Comparison of ENCODE assay signal across 23 mouse cellular contexts in the genomic region with DNA sequence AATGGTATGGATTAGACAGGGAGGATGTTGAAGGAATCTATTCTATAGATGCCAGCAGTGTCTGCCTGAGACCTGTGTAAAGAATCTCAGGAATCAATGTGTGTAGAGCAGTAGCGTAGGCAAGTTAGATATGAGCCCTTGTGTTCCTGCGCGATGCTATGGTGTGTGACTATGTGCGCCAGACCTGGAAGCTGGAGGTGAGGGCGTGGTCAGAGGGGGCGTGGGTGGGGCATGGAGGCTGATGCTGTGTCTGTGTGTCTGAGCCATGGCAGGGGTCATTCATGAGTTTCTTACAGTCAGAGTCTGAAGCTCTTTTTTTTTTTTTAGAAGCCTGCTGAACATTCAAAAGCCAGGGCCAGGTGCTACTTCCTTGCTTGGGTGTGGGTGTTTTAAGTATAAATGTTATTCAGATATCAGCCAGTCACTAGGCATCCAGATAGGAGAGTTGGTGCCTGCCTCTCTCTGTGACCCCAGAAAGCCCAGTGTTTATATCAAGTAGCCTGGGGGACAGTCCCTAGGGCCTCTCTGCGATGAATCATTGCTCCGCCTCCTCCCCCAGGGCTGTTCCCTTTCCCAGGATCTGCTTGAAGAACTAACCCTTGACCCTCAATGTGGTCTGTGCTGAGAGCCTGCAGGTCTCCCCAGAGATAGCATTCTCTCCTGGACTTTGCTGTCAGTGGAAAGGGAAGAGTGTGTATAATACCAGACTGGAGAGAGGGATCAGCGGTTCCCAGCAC. TPM values are rescaled to one million over a fixed set of nuclear protein-coding genes. Genes with fewer than 3 reads are reported as not detected.
DNase-seq lines count a peak whose midpoint lies in the region; ATAC-seq lines count a peak whose summit lies in the region.
"Had no signal": no experiment of that assay in that cellular context is flagged by ENCODE, and none has a peak within 500 bp of the region (broad histone marks: within the 10 kb centered on the region; RNA-seq: fewer than 3 reads in every experiment).

No protein-coding gene starts in this region.

- no peak overlapping the region for H3K4me3 ChIP-seq in intestine, embryonic 14.5 days (ENCODE audit: low read depth, low read length)
- H3K4me3 ChIP-seq in stomach, embryonic 16.5 days (replicated peaks; ENCODE audit: low read length), result no peak overlapping the region
- H3K4me3 ChIP-seq in midbrain, embryonic 16.5 days (ENCODE audit: low read depth, low read length), result no peak overlapping the region
- H3K4me3 ChIP-seq in heart, embryonic 12.5 days, result no peak overlapping the region
- H3K4me3 ChIP-seq: forebrain, embryonic 10.5 days; heart, embryonic 15.5 days; hindbrain, embryonic 12.5 days; left cerebral cortex, adult 2 months; limb, embryonic 10.5 days; neural tube, embryonic 12.5 days had no signal

- DNase-seq in 3T3-L1 (ENCODE audit: low read depth, low spot score), result peak; percentile 62
- no peak for DNase-seq in intestine, embryonic 14.5 days (ENCODE audit: low spot score)
- DNase-seq in heart, postnatal 25 days (ENCODE audit: low spot score), result no peak
- DNase-seq: adrenal gland, postnatal 10 days; cerebellum, adult 18-20 months; cerebellum, postnatal 14 days; gastrocnemius, postnatal 36 days; kidney, adult 8-10 months; kidney, postnatal 4 days; liver; midbrain, embryonic 14.5 days had no signal

- no peak overlapping the region for H3K27ac ChIP-seq in intestine, embryonic 14.5 days (ENCODE audit: low read depth)
- no peak overlapping the region for H3K27ac ChIP-seq in stomach, embryonic 16.5 days (ENCODE audit: low read length)
- H3K27ac ChIP-seq in midbrain, embryonic 16.5 days (ENCODE audit: low read length), result no peak overlapping the region
- no peak overlapping the region for H3K27ac ChIP-seq in heart, embryonic 12.5 days (ENCODE audit: poor library complexity, severe bottlenecking)
- H3K27ac ChIP-seq: forebrain, embryonic 10.5 days; heart, embryonic 15.5 days; hindbrain, embryonic 12.5 days; left cerebral cortex, adult 2 months; limb, embryonic 10.5 days; neural tube, embryonic 12.5 days had no signal

- H3K4me2 ChIP-seq in intestine, embryonic 14.5 days (ENCODE audit: low read length), result no peak overlapping the region
- H3K4me2 ChIP-seq in stomach, embryonic 16.5 days (ENCODE audit: low read depth, low read length), result no peak overlapping the region
- no peak overlapping the region for H3K4me2 ChIP-seq in midbrain, embryonic 16.5 days (ENCODE audit: low read length)
- no peak overlapping the region for H3K4me2 ChIP-seq in heart, embryonic 12.5 days
- H3K4me2 ChIP-seq: heart, embryonic 15.5 days; hindbrain, embryonic 12.5 days; neural tube, embryonic 12.5 days had no signal

- peaks cover 10% of the 10 kb centered on the region; the same call in 1 of the 2 replicates for H3K27me3 ChIP-seq in intestine, embryonic 14.5 days (replicated peaks; ENCODE audit: control insufficient read depth, insufficient read depth, low read length)
- H3K27me3 ChIP-seq in stomach, embryonic 16.5 days (ENCODE audit: control insufficient read depth, insufficient read depth, low read length), result no peaks in the 10 kb centered on the region
- H3K27me3 ChIP-seq in midbrain, embryonic 16.5 days (ENCODE audit: control insufficient read depth, insufficient read depth, low read depth, low read length), result peaks cover 8% of the 10 kb centered on the region; the same call in 1 of the 2 replicates
- H3K27me3 ChIP-seq in heart, embryonic 12.5 days (replicated peaks), result peaks cover 25% of the 10 kb centered on the region

- H3K36me3 ChIP-seq in intestine, embryonic 14.5 days (ENCODE audit: control insufficient read depth, insufficient read depth, low read length), result no peaks in the 10 kb centered on the region
- H3K36me3 ChIP-seq in stomach, embryonic 16.5 days (ENCODE audit: control insufficient read depth, insufficient read depth, low read length), result no peaks in the 10 kb centered on the region
- H3K36me3 ChIP-seq in midbrain, embryonic 16.5 days (ENCODE audit: control insufficient read depth, insufficient read depth, low read length), result no peaks in the 10 kb centered on the region
- H3K36me3 ChIP-seq in heart, embryonic 12.5 days, result no peaks in the 10 kb centered on the region
- H3K36me3 ChIP-seq: forebrain, embryonic 10.5 days; heart, embryonic 15.5 days; hindbrain, embryonic 12.5 days; limb, embryonic 10.5 days; neural tube, embryonic 12.5 days had no signal

- H3K4me1 ChIP-seq in intestine, embryonic 14.5 days (replicated peaks; ENCODE audit: control insufficient read depth, insufficient read depth, low read length), result peaks cover 4% of the 10 kb centered on the region; the same call in 1 of the 2 replicates
- peaks cover under 1% of the 10 kb centered on the region; the same call in 1 of the 2 replicates for H3K4me1 ChIP-seq in stomach, embryonic 16.5 days (ENCODE audit: control insufficient read depth, insufficient read depth, low read length)
- H3K4me1 ChIP-seq in midbrain, embryonic 16.5 days (ENCODE audit: control insufficient read depth, insufficient read depth, low read length), result no peaks in the 10 kb centered on the region
- no peaks in the 10 kb centered on the region for H3K4me1 ChIP-seq in heart, embryonic 12.5 days (replicated peaks)
- H3K4me1 ChIP-seq: neural tube, embryonic 12.5 days had no signal

- H3K9ac ChIP-seq in intestine, embryonic 14.5 days (ENCODE audit: low read length), result no peak overlapping the region
- no peak overlapping the region for H3K9ac ChIP-seq in stomach, embryonic 16.5 days (ENCODE audit: low read length)
- no peak overlapping the region for H3K9ac ChIP-seq in midbrain, embryonic 16.5 days (ENCODE audit: low read depth, low read length)
- H3K9ac ChIP-seq in heart, embryonic 12.5 days, result no peak overlapping the region
- H3K9ac ChIP-seq: heart, embryonic 15.5 days; hindbrain, embryonic 12.5 days; neural tube, embryonic 12.5 days had no signal

- no peaks in the 10 kb centered on the region; the same call in 1 of the 2 replicates for H3K9me3 ChIP-seq in intestine, embryonic 14.5 days (ENCODE audit: control insufficient read depth, low read length)
- H3K9me3 ChIP-seq in stomach, embryonic 16.5 days (replicated peaks; ENCODE audit: control insufficient read depth, low read length), result no peaks in the 10 kb centered on the region
- no peaks in the 10 kb centered on the region for H3K9me3 ChIP-seq in midbrain, embryonic 16.5 days (replicated peaks; ENCODE audit: control insufficient read depth, low read length, poor library complexity, severe bottlenecking)
- 0 out of 2 replicates have a peak, but pooled peaks cover 7% of the 10 kb centered on the region for H3K9me3 ChIP-seq in heart, embryonic 12.5 days (replicated peaks)
- H3K9me3 ChIP-seq: forebrain, embryonic 10.5 days; heart, embryonic 15.5 days; hindbrain, embryonic 12.5 days; limb, embryonic 10.5 days; neural tube, embryonic 12.5 days had no signal

- intact Hi-C loops in heart, postnatal 25 days (cut with DNase I), result no loop called here

- peak; percentile 47 for ATAC-seq in CD4-positive, CD25-positive, alpha-beta regulatory T cell, adult 4 months
- 0 out of 2 replicates have a peak, but pooled peaks have one; percentile 52 for ATAC-seq in intestine, embryonic 14.5 days (replicated peaks; ENCODE audit: low FRiP score, low TSS enrichment, low read depth)
- ATAC-seq in stomach, embryonic 16.5 days (ENCODE audit: insufficient read depth, low FRiP score), result peak; percentile 54; the same call in 1 of the 2 replicates
- no peak for ATAC-seq in midbrain, embryonic 16.5 days
- no peak for ATAC-seq in heart, embryonic 12.5 days (ENCODE audit: insufficient number of reproducible peaks, low FRiP score)
- ATAC-seq: activated CD4-positive, CD25-positive, alpha-beta regulatory T cell, adult 4 months; forebrain, embryonic 16.5 days had no signal

- 71% methylated on average over 9 of the region's 9 CpGs for WGBS in intestine, embryonic 14.5 days
- 74% methylated on average over 9 of the region's 9 CpGs for WGBS in stomach, embryonic 16.5 days
- WGBS in midbrain, embryonic 16.5 days, result 87% methylated on average over 9 of the region's 9 CpGs
- WGBS in heart, embryonic 12.5 days, result 81% methylated on average over 9 of the region's 9 CpGs

RNA-seq across cellular contexts. Expression of a gene that starts 10.8 kb away (rescaled TPM):
- polyA plus RNA-seq in CD4-positive, CD25-positive, alpha-beta regulatory T cell, adult 4 months (2017; shearing (Covaris generic)), result 100 to 1,000 TPM; 178 to 289 TPM
- 0.46 and 0.72 TPM in 2 replicates for polyA plus RNA-seq in intestine, embryonic 14.5 days (2014; fragmentation: Nextera tagmentation; extraction: Ambion mirVana)
- polyA plus RNA-seq in stomach, embryonic 16.5 days (2015; fragmentation: Nextera tagmentation; extraction: Ambion mirVana), result 0.49 and 0.56 TPM in 2 replicates
- total RNA-seq in heart, postnatal 25 days (2021), result under 1 TPM; 0.18 to 0.53 TPM
- 2.0 and 2.6 TPM in 2 replicates for polyA plus RNA-seq in midbrain, embryonic 16.5 days (2015; fragmentation: Nextera tagmentation; extraction: Ambion mirVana)
- polyA plus RNA-seq in heart, embryonic 12.5 days (2016; fragmentation: Nextera tagmentation; extraction: Ambion mirVana), result 0.33 and 0.50 TPM in 2 replicates

RNA-seq across cellular contexts. Expression of a gene that starts 58.1 kb away (rescaled TPM):
- polyA plus RNA-seq in CD4-positive, CD25-positive, alpha-beta regulatory T cell, adult 4 months (2017; shearing (Covaris generic)), result 10 to 100 TPM; 39.0 to 63.5 TPM
- 97.0 and 101 TPM in 2 replicates for polyA plus RNA-seq in intestine, embryonic 14.5 days (2014; fragmentation: Nextera tagmentation; extraction: Ambion mirVana)
- 95.3 and 103 TPM in 2 replicates for polyA plus RNA-seq in stomach, embryonic 16.5 days (2015; fragmentation: Nextera tagmentation; extraction: Ambion mirVana)
- 100 to 1,000 TPM; 104 to 107 TPM for total RNA-seq in heart, postnatal 25 days (2021)
- 92.3 and 106 TPM in 2 replicates for polyA plus RNA-seq in midbrain, embryonic 16.5 days (2015; fragmentation: Nextera tagmentation; extraction: Ambion mirVana)
- polyA plus RNA-seq in heart, embryonic 12.5 days (2016; fragmentation: Nextera tagmentation; extraction: Ambion mirVana), result 95.0 and 103 TPM in 2 replicates

Comparison
In these comparisons a context has a peak if more than half of its experiments do, and no peak if none do; other contexts are left out.
1. ATAC-seq: peak in CD4-positive, CD25-positive, alpha-beta regulatory T cell, adult 4 months (single experiment), intestine, embryonic 14.5 days (single experiment) and stomach, embryonic 16.5 days (single experiment); none in midbrain, embryonic 16.5 days (single experiment) and heart, embryonic 12.5 days (single experiment).
2. RNA of a gene that starts 10.8 kb away (polyA plus RNA-seq): 178 to 289 TPM in CD4-positive, CD25-positive, alpha-beta regulatory T cell, adult 4 months; 2.0 to 2.6 TPM in midbrain, embryonic 16.5 days, 0.46 to 0.72 TPM in intestine, embryonic 14.5 days, 0.49 to 0.56 TPM in stomach, embryonic 16.5 days and 0.33 to 0.50 TPM in heart, embryonic 12.5 days; every median in the first group is over 10 times any median in the second.